Mouse (Mus musculus) intestine, embryonic 16.5 days (tissue): ENCODE data around the gene Prr5. TPM values are rescaled to one million over a fixed set of nuclear protein-coding genes. Genes with fewer than 3 reads are reported as not detected.

ENCODE experiments used
- ATAC-seq: fragments of 200-750 bp; cut with Nextera tagmentation; 2 replicates; pipeline ENCODE4 v1.8.0; 2017; ENCODE audit warnings: moderate TSS enrichment, moderate library complexity
- H3K27ac ChIP-seq: fragments of 300-500 bp; sonication (generic); 2 replicates; pipeline ENCODE4 v1.5.1; 2014; ENCODE audit warnings: mild to moderate bottlenecking, low read length
- H3K27me3 ChIP-seq: fragments of 300-500 bp; sonication (generic); replicated peaks from 2 replicates; pipeline ENCODE4 v1.6.1; 2014; ENCODE audit warnings: low read length, control low read depth, mixed read lengths; ENCODE audit not compliant: control insufficient read depth, insufficient read depth
- H3K36me3 ChIP-seq: fragments of 300-500 bp; sonication (generic); 2 replicates; pipeline ENCODE4 v1.6.1; 2014; ENCODE audit warnings: low read length, control low read depth; ENCODE audit not compliant: control insufficient read depth, insufficient read depth
- H3K4me1 ChIP-seq: fragments of 300-500 bp; sonication (generic); 2 replicates; pipeline ENCODE4 v1.6.1; 2014; ENCODE audit warnings: low read length, control low read depth, mixed read lengths; ENCODE audit not compliant: control insufficient read depth, insufficient read depth
- H3K4me2 ChIP-seq: fragments of 300-500 bp; sonication (generic); 2 replicates; pipeline ENCODE4 v1.6.1; 2014; ENCODE audit warnings: low read depth, low read length, control low read depth
- H3K4me3 ChIP-seq: fragments of 300-500 bp; sonication (generic); 2 replicates; pipeline ENCODE4 v1.5.1; 2014; ENCODE audit warnings: mild to moderate bottlenecking, low read length
- H3K9ac ChIP-seq: fragments of 300-500 bp; sonication (generic); 2 replicates; pipeline ENCODE4 v1.6.1; 2014; ENCODE audit warnings: low read depth, low read length
- H3K9me3 ChIP-seq: fragments of 300-500 bp; sonication (generic); 2 replicates; pipeline ENCODE4 v1.6.1; 2016; ENCODE audit warnings: low read length, control low read depth; ENCODE audit not compliant: control insufficient read depth
- WGBS: fragments of 180-500 bp; shearing (Covaris S2); extraction: QIAGEN DNeasy Blood & Tissue Kit; methylation state at CpG from one replicate; pipeline ENCODE4 v1.1.7; 2014; 5-methylcytosine and 5-hydroxymethylcytosine counted together
- polyA plus RNA-seq: library from polyadenylated mRNA; unstranded; fragments of >200 nt; fragmentation: Nextera tagmentation; extraction: Ambion mirVana; gene quantifications from 2 replicates; pipeline ENCODE4 v1.2.1, GENCODE M21; 2015

The Prr5 gene
- 69.1 and 81.3 TPM in 2 replicates for polyA plus RNA-seq

DNA sequence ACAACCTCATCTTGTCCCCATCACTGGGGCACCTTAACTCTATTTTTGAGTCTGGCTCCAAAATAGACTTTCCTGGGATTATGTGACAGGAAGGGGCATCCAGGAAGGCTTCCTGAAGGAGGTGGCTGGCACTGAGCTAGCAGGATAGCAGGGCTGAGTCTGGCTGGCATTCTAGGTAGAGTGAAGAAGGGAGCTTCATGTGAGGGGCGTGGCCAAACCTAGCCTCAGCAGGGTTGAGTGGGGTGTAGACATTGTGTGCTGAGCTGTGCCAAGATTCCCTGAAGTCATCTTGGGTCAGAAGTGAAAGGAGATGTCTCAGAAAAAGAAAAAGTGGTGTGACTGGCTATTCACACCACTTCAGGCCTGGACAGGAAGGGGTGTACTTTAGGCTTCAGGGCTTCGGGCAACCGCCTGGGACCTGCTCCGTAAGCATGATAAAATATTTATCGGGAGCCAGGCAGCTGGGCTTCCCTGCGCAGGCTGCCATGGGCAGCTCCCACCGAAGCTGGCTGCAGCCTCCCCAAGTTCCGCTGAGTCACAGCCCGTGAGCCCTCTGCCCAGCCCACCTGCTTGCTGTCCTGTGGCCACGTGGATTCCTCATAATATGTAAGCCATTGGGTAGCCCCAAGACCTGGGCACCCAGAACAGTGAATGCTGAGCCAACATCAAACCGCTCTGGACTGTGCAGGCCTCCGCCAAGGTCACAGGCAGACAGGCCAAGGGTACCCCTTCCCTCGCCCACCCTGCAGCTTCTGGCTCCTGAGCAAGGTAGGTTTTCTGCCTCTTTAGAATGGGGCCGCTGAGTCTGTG is at the start of gene Prr5:
Prr5 (plus strand) TSS at position 683 of the 810 bp plus-strand sequence.
- H3K27ac ChIP-seq = no peak within 1 kb of the TSS
- peaks cover 19% of the 10 kb centered on the region for H3K4me1 ChIP-seq
- no peak within 1 kb of the TSS for H3K4me2 ChIP-seq
- H3K36me3 ChIP-seq = no peaks in the 10 kb centered on the region
- no peak within 1 kb of the TSS for H3K4me3 ChIP-seq
- 60% methylated on average over 14 of the region's 14 CpGs for WGBS
- no peak for ATAC-seq
- no peak within 1 kb of the TSS; the same call in 1 of the 2 replicates for H3K9ac ChIP-seq
- no peaks in the 10 kb centered on the region for H3K27me3 ChIP-seq
- no peaks in the 10 kb centered on the region for H3K9me3 ChIP-seq

GRCm38 (mm10) chr15:84620028-84620427 is 49.4 kb upstream of the Prr5 start:
- no peak for ATAC-seq
- no peak overlapping the region for H3K4me2 ChIP-seq
- no peak overlapping the region for H3K27ac ChIP-seq
- no peak overlapping the region for H3K4me3 ChIP-seq
- 0 out of 2 replicates have a peak, but pooled peaks cover 8% of the 10 kb centered on the region for H3K9me3 ChIP-seq
- 0 out of 2 replicates have a peak, but pooled peaks cover 2% of the 10 kb centered on the region for H3K27me3 ChIP-seq
- H3K4me1 ChIP-seq = peaks cover 12% of the 10 kb centered on the region
- H3K9ac ChIP-seq = no peak overlapping the region
- WGBS = 75% methylated on average over 3 of the region's 3 CpGs
- no peaks in the 10 kb centered on the region for H3K36me3 ChIP-seq

GRCm38 (mm10) chr15:84621722-84622428 is 47.5 kb upstream of the Prr5 start:
- 33% methylated on average over 14 of the region's 14 CpGs for WGBS

GRCm38 (mm10) chr15:84624870-84625269 is 44.5 kb upstream of the Prr5 start:
- ATAC-seq = peak; percentile 9; the same call in 1 of the 2 replicates
- Histone ChIP-seq H3K4me2 (no peak overlapping the region), H3K9me3 (no peaks in the 10 kb centered on the region), H3K27ac (no peak overlapping the region), H3K36me3 (no peaks in the 10 kb centered on the region), H3K27me3 (no peaks in the 10 kb centered on the region), H3K4me3 (no peak overlapping the region), H3K9ac (no peak overlapping the region), H3K4me1 (peaks cover 19% of the 10 kb centered on the region)
- WGBS = 52% methylated on average over 9 of the region's 9 CpGs

More at GRCm38 (mm10) chr15:84621722-84622428, 47.5 kb upstream of the Prr5 start:
- Histone ChIP-seq H3K36me3 (no peaks in the 10 kb centered on the region), H3K4me3 (no peak overlapping the region), H3K9ac (no peak overlapping the region), H3K27me3 (no peaks in the 10 kb centered on the region), H3K9me3 (0 out of 2 replicates have a peak, but pooled peaks cover 8% of the 10 kb centered on the region), H3K4me2 (peak overlapping the region; percentile 3; the same call in 1 of the 2 replicates), H3K27ac (no peak overlapping the region; the same call in 1 of the 2 replicates), H3K4me1 (peaks cover 19% of the 10 kb centered on the region)
- peak; percentile 84 for ATAC-seq

DNA sequence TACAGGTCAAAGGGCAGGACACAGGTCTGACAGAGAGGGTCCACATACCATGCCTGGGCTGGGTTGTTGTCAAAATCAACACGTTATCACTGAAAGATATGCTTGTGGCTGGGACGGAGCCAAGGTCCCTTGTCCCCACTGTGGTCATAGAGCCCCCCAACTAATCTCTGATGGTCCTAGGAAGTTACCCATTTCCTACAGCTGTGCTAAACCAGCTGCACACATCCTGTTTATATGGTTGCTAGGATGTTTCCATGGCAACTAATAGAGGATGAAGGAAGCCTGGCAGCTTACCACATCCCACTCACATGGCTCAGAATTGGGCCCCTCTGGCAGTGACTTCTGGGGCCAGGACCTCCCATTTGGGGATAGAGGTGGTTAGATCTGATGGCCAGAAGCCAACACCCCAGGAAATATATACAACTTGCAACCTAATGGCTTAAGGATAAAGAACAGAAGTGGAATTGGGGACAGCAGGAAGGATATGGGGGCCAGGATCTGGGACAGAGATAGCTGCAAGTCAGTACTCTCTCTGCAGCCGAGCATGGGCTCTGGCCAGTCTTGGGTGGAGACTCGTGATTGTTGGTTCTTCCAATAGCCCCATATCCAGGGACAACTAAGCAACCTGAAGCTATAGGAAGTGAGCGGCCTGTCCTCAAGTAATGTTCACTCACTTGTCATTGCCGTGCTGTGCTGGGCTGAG is 43.6 kb upstream of the Prr5 start:
- peak; percentile 50 for ATAC-seq
- Histone ChIP-seq H3K9me3 (no peaks in the 10 kb centered on the region), H3K4me3 (no peak overlapping the region), H3K27ac (peak overlapping the region; percentile 43; the same call in 1 of the 2 replicates), H3K9ac (no peak overlapping the region), H3K36me3 (no peaks in the 10 kb centered on the region), H3K4me2 (no peak overlapping the region), H3K4me1 (peaks cover 19% of the 10 kb centered on the region), H3K27me3 (no peaks in the 10 kb centered on the region)
- WGBS = 42% methylated on average over 6 of the region's 6 CpGs

GRCm38 (mm10) chr15:84627308-84627707 is 42.1 kb upstream of the Prr5 start:
- Histone ChIP-seq H3K9me3 (no peaks in the 10 kb centered on the region), H3K4me2 (no peak overlapping the region), H3K4me3 (no peak overlapping the region), H3K27me3 (no peaks in the 10 kb centered on the region), H3K9ac (no peak overlapping the region), H3K36me3 (no peaks in the 10 kb centered on the region), H3K27ac (no peak overlapping the region), H3K4me1 (peaks cover 17% of the 10 kb centered on the region)
- WGBS = 78% methylated on average over 5 of the region's 5 CpGs
- no peak for ATAC-seq

DNA sequence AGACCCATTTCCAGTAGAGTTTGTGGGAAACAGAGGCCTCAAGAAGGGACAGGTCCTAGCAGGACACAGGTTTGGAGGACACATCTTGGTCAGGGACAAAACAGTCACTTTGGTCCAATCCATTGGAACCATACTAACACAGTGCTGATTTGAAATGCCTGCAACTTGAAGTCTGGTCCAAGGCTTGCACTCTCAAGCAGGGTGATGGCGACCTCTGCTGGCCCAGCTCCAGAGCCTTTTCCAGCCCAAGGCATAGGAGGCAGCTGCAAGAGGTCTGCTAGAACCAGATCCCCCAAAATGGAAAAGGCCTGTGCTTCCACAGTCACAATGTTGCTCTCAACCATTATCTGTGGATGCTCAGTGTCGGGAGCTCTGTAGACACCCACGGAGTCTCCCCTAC is 39.7 kb upstream of the Prr5 start:
- Histone ChIP-seq H3K9ac (no peak overlapping the region), H3K36me3 (no peaks in the 10 kb centered on the region), H3K4me1 (peaks cover 16% of the 10 kb centered on the region), H3K27me3 (no peaks in the 10 kb centered on the region), H3K4me3 (no peak overlapping the region), H3K27ac (no peak overlapping the region), H3K4me2 (no peak overlapping the region), H3K9me3 (no peaks in the 10 kb centered on the region)
- no peak for ATAC-seq
- 15% methylated on average over 3 of the region's 3 CpGs for WGBS

- WGBS = 2% methylated on average over 7 of the region's 7 CpGs
- ATAC-seq = peak; percentile 77
- Histone ChIP-seq H3K36me3 (no peaks in the 10 kb centered on the region), H3K27me3 (no peaks in the 10 kb centered on the region), H3K27ac (no peak overlapping the region), H3K9me3 (no peaks in the 10 kb centered on the region), H3K9ac (no peak overlapping the region), H3K4me1 (0 out of 2 replicates have a peak, but pooled peaks cover 2% of the 10 kb centered on the region), H3K4me3 (no peak overlapping the region), H3K4me2 (no peak overlapping the region)
These were observed 37.9 kb upstream of the Prr5 start for GRCm38 (mm10) chr15:84631560-84631959.

GRCm38 (mm10) chr15:84634361-84634760 is 35.1 kb upstream of the Prr5 start:
- ATAC-seq = no peak
- Histone ChIP-seq H3K36me3 (no peaks in the 10 kb centered on the region), H3K9ac (no peak overlapping the region), H3K4me2 (no peak overlapping the region), H3K9me3 (no peaks in the 10 kb centered on the region), H3K27me3 (no peaks in the 10 kb centered on the region), H3K4me3 (no peak overlapping the region), H3K4me1 (peaks cover 5% of the 10 kb centered on the region), H3K27ac (no peak overlapping the region)
- 61% methylated on average over 3 of the region's 3 CpGs for WGBS
